Mouse (Mus musculus): ENCODE measurements around the gene Ugcg.
"Not testable (repeated sequence)": the region's sequence is repeated elsewhere in the genome, so short reads cannot be mapped to it uniquely, and the experiment has no call there.

The Ugcg gene

GRCm38 (mm10) chr4:59258771-59259170, 69.7 kb downstream of the Ugcg start:
- DNase-seq (ENCODE audit: low spot score) = no peak

DNA sequence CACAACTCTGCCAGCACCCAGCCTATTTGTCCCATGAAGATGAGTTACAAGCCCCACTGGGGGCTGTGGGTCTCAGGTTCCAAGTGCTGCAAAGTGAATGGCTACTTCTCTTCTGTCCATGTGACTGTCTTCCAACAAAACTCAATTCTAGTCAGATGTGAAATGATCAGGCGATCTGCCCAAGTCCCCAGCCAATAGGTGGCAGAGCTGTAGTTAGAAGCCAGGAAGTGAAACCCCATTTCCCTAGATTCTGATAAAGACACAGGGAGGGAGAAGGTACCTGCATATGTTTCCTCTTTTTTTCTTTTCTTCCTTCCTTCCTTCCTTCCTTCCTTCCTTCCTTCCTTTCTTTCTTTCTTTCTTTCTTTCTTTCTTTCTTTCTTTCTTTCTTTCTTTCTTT, 70.7 kb downstream of the Ugcg start:
- no peak for DNase-seq (ENCODE audit: low spot score)

GRCm38 (mm10) chr4:59260871-59261515, 71.9 kb downstream of the Ugcg start:
- DNase-seq (ENCODE audit: low spot score) = no peak

DNA sequence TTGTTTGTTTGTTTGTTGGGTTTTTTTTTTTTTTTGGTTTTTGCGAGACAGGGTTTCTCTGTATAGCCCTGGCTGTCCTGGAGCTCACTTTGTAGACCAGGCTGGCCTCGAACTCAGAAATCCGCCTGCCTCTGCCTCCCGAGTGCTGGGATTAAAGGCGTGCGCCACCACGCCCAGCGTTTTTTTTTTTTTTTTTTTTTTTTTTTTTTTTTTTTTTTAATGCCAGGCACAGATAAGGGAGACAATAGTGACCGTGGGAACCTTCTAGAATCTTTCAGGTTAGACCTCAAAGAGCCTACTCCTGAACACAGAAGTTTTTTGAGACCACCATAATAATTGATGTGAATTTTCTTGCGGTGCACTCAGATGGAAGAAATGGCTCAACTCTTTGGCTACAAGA, 72.5 kb downstream of the Ugcg start:
- not testable (repeated sequence) for DNase-seq (ENCODE audit: low spot score)

DNA sequence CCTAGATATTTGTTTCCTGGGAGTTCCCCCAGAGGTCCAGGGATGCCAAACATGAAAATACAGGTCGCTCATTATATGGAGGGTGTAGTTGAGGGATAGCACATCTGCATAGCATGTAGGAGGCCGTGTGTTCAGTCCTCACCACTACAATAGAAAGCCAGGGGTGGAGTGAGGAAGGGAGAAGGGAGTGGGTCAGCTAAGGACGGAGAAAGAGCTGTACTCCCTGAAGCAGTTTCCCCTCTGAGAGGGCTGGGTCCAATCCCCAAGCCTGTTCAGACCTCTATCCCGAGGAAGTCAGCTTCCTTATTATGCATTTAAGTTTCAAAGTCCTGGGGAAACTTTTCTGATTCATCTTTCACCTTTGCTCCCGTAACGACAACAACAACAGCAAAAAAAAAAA, 73.1 kb downstream of the Ugcg start:
- DNase-seq (ENCODE audit: low spot score) = no peak

DNA sequence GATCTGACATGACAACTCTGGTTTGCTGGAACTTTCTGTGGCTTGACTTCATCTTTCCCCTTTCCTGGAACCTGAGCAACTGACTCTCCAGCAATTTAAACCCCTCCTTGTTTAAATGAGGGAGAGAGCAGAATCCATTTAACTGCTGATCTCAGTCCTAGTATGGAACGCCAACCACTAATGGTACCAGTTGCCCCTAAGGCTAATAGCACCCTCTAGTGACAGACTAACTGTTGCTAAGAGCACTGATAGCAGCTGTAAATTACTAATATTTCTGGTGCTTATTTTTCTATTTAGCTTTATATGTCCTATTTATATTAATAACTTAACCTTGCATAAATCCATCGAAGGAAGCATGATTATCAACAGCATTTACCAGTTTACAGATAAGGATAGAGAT, 74.4 kb downstream of the Ugcg start:
- no peak for DNase-seq (ENCODE audit: low spot score)

DNA sequence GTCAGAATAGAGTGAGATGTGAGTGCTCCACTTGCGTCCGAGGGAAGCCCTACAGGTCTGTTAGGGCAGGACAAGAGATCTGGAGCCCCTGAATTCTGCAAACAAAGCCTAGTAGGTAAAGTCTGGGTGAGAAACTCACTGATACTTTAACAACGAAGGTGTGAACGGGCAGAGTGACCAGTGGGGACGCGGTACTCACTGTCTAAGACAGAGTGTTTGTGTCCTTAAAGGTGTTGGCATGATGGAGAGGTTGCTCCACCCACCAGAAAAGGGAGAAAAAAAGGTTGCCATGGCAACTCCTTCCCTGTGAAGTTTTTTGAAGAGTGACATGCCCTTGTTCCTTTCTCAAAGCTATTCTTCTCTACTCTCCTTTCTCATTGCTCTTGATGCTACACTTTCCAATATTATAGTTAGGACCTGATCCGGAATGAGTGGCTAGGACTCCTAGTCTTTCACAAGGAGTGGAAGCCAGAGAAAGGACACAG, 75.6 kb downstream of the Ugcg start:
- no peak for DNase-seq (ENCODE audit: low spot score)

GRCm38 (mm10) chr4:59265182-59265581, 76.1 kb downstream of the Ugcg start:
- DNase-seq (ENCODE audit: low spot score) = no peak

- DNase-seq (ENCODE audit: low spot score) = no peak
These were observed 76.6 kb downstream of the Ugcg start for GRCm38 (mm10) chr4:59265631-59266030.
